Mouse (Mus musculus) ES-Bruce4 (cell line): ENCODE measurements around the gene Krt88.

Experiments used
- CTCF ChIP-seq: IDR thresholded peaks from one replicate; pipeline ENCODE4 v1.8.1; 2011; ENCODE audit warnings: low read depth, low read length
- EP300 ChIP-seq: IDR thresholded peaks from 2 replicates; pipeline ENCODE4 v1.6.1; 2011; ENCODE audit warnings: low read depth, low read length; ENCODE audit not compliant: insufficient read depth
- POLR2A ChIP-seq: IDR thresholded peaks from one replicate; pipeline ENCODE4 v1.8.1; 2011; ENCODE audit warnings: low read length; ENCODE audit not compliant: insufficient read depth

DNA sequence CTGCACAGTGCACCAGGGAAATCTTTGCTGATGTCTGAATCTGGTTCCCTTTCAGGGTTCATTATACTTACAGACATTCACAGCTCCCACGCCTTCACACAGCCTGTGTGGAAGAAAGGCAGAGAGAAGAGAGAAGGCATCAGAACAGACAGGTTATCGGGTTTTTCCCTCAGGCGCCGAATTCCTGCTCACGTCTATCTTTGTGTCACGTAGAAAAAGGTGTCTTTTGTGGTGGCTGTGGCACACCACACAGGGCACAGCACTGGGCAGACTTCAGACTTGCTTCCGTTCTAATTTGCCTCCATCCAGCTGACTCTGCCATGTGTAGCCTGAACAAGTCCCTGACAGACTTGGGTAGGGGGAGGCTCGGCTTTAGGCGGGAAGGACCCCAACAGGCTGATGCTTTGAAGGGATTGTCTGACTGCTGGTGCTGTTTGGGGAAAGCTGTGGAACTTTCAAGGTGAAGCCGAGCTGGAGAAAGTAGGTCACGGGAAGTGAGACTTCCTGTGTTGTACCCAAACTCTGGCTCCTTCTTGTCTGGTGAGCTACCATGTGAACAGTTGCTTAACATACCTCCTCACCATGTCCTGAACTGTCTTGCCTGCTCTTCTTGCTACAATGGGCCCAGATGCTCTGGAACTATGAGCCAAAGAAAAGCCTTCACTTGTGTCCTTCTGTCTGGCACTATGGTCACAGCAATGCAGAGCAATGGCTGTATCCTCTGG, 38.5 kb downstream of the Krt88 start:
- no peak for TF ChIP-seq POLR2A
- TF ChIP-seq EP300, result no peak
- TF ChIP-seq CTCF, result no peak
